Mouse (Mus musculus) heart, postnatal 0 days (tissue): ENCODE measurements around the gene Zfp800. TPM values are rescaled to one million over a fixed set of nuclear protein-coding genes. Genes with fewer than 3 reads are reported as not detected.
A peak's percentile ranks its signal among the peaks of the same experiment; 100 is the strongest.

ENCODE experiments used
- ATAC-seq: fragments of 200-750 bp; cut with Nextera tagmentation; 2 replicates; pipeline ENCODE4 v1.8.0; 2017; ENCODE audit warnings: low read depth, moderate number of reproducible peaks, moderate library complexity; ENCODE audit not compliant: insufficient read depth
- DNase-seq: peaks from one replicate; pipeline ENCODE4 v3.0.0-alpha.2; 2016; ENCODE audit warnings: low spot score
- H3K27ac ChIP-seq: fragments of 300-500 bp; sonication (generic); 2 replicates; pipeline ENCODE4 v1.5.1; 2014; ENCODE audit warnings: low read depth, mild to moderate bottlenecking
- H3K27me3 ChIP-seq: fragments of 300-500 bp; sonication (generic); 2 replicates; pipeline ENCODE4 v1.6.1; 2014; ENCODE audit warnings: low read length, mixed read lengths; ENCODE audit not compliant: control insufficient read depth, insufficient read depth
- H3K36me3 ChIP-seq: fragments of 300-500 bp; sonication (generic); replicated peaks from 2 replicates; pipeline ENCODE4 v1.6.1; 2014; ENCODE audit warnings: low read length, mixed read lengths; ENCODE audit not compliant: control insufficient read depth, insufficient read depth
- H3K4me1 ChIP-seq: fragments of 300-500 bp; sonication (generic); 2 replicates; pipeline ENCODE4 v1.6.1; 2014; ENCODE audit warnings: antibody characterized with exemption; ENCODE audit not compliant: control insufficient read depth, insufficient read depth
- H3K4me2 ChIP-seq: fragments of 300-500 bp; sonication (generic); 2 replicates; pipeline ENCODE4 v1.6.1; 2014; ENCODE audit warnings: low read depth, mild to moderate bottlenecking, low read length, moderate library complexity
- H3K4me3 ChIP-seq: fragments of 300-500 bp; sonication (generic); 2 replicates; pipeline ENCODE4 v1.5.1; 2014; ENCODE audit warnings: low read depth, low read length
- H3K9ac ChIP-seq: fragments of 300-500 bp; sonication (generic); replicated peaks from 2 replicates; pipeline ENCODE4 v1.6.1; 2014; ENCODE audit warnings: low read depth, low read length, mixed read lengths
- H3K9me3 ChIP-seq: fragments of 300-500 bp; sonication (generic); replicated peaks from 2 replicates; pipeline ENCODE4 v1.6.1; 2016; ENCODE audit warnings: low read length; ENCODE audit not compliant: control insufficient read depth
- CTCF ChIP-seq: IDR thresholded peaks from 2 replicates; pipeline ENCODE4 v1.5.1; 2016; ENCODE audit warnings: antibody characterized with exemption, control low read depth, low read depth
- EP300 ChIP-seq: IDR thresholded peaks from 2 replicates; pipeline ENCODE4 v1.6.1; 2016; ENCODE audit warnings: antibody characterized with exemption, low read depth
- WGBS: fragments of 180-500 bp; shearing (Covaris S2); extraction: QIAGEN DNeasy Blood & Tissue Kit; methylation state at CpG from one replicate; pipeline ENCODE4 v1.1.7; 2014; 5-methylcytosine and 5-hydroxymethylcytosine counted together
- polyA plus RNA-seq: library from polyadenylated mRNA; unstranded; fragments of >200 nt; fragmentation: Nextera tagmentation; extraction: Ambion mirVana; gene quantifications from 2 replicates; pipeline ENCODE4 v1.2.1, GENCODE M21; 2015
- total RNA-seq: library from RNA; depleted of rRNA; stranded (reverse); fragments of >200 nt; gene quantifications from 2 replicates; pipeline ENCODE4 v1.2.3, GENCODE M21; 2014; ENCODE audit warnings: low replicate concordance

Gene Zfp800
- total and polyA plus RNA-seq, 2 experiments from 2014 or later = 11.0 to 18.6 TPM

GRCm38 (mm10) chr6:28339410-28339809, 58.4 kb downstream of the Zfp800 start:
- Histone ChIP-seq H3K9ac (no peak overlapping the region), H3K9me3 (no peaks in the 10 kb centered on the region), H3K36me3 (no peaks in the 10 kb centered on the region), H3K4me3 (no peak overlapping the region), H3K27ac (no peak overlapping the region), H3K4me2 (no peak overlapping the region), H3K27me3 (no peaks in the 10 kb centered on the region), H3K4me1 (no peaks in the 10 kb centered on the region)
- WGBS = 78% methylated on average over 5 of the region's 5 CpGs
- no peak for DNase-seq
- TF ChIP-seq EP300 (no peak), CTCF (peak; percentile 32)
- ATAC-seq = no peak

- H3K9ac ChIP-seq = no peak overlapping the region
- no peaks in the 10 kb centered on the region for H3K36me3 ChIP-seq
- H3K9me3 ChIP-seq = no peaks in the 10 kb centered on the region
- no peak for DNase-seq
- no peaks in the 10 kb centered on the region for H3K27me3 ChIP-seq
- H3K4me3 ChIP-seq = no peak overlapping the region
- H3K27ac ChIP-seq = no peak overlapping the region
- TF ChIP-seq EP300 = no peak
- TF ChIP-seq CTCF = no peak
- H3K4me1 ChIP-seq = no peaks in the 10 kb centered on the region
- 79% methylated on average over 5 of the region's 5 CpGs for WGBS
- no peak for ATAC-seq
- no peak overlapping the region for H3K4me2 ChIP-seq
These were observed 64.1 kb downstream of the Zfp800 start for GRCm38 (mm10) chr6:28333696-28334095.

- DNase-seq (no peak), ATAC-seq (no peak)
- Histone ChIP-seq H3K27me3 (no peaks in the 10 kb centered on the region), H3K36me3 (no peaks in the 10 kb centered on the region), H3K4me3 (no peak overlapping the region), H3K27ac (no peak overlapping the region), H3K9ac (no peak overlapping the region), H3K9me3 (no peaks in the 10 kb centered on the region), H3K4me2 (no peak overlapping the region), H3K4me1 (no peaks in the 10 kb centered on the region)
- WGBS = 86% methylated on average over 3 of the region's 3 CpGs
- no peak for TF ChIP-seq EP300
- no peak for TF ChIP-seq CTCF
These were observed 65.3 kb downstream of the Zfp800 start for GRCm38 (mm10) chr6:28332546-28332945.

GRCm38 (mm10) chr6:28329815-28330214, 68.0 kb downstream of the Zfp800 start:
- H3K9me3 ChIP-seq = no peaks in the 10 kb centered on the region
- no peak overlapping the region for H3K27ac ChIP-seq
- H3K4me3 ChIP-seq = no peak overlapping the region
- H3K4me2 ChIP-seq = no peak overlapping the region
- TF ChIP-seq CTCF = no peak
- TF ChIP-seq EP300 = no peak
- 55% methylated on average over 6 of the region's 6 CpGs for WGBS
- no peak for ATAC-seq
- no peak for DNase-seq
- H3K9ac ChIP-seq = no peak overlapping the region
- H3K4me1 ChIP-seq = no peaks in the 10 kb centered on the region
- no peaks in the 10 kb centered on the region for H3K27me3 ChIP-seq
- no peaks in the 10 kb centered on the region for H3K36me3 ChIP-seq

- Histone ChIP-seq H3K4me1 (no peaks in the 10 kb centered on the region), H3K4me2 (no peak overlapping the region), H3K4me3 (no peak overlapping the region), H3K9me3 (no peaks in the 10 kb centered on the region), H3K36me3 (no peaks in the 10 kb centered on the region), H3K27ac (no peak overlapping the region), H3K27me3 (no peaks in the 10 kb centered on the region), H3K9ac (no peak overlapping the region)
- DNase-seq (no peak), ATAC-seq (no peak)
- 61% methylated on average over 10 of the region's 10 CpGs for WGBS
- no peak for TF ChIP-seq EP300
- no peak for TF ChIP-seq CTCF
These were observed 68.7 kb downstream of the Zfp800 start for GRCm38 (mm10) chr6:28329002-28329596.

GRCm38 (mm10) chr6:28326720-28327119, 71.1 kb downstream of the Zfp800 start:
- Histone ChIP-seq H3K4me1 (no peaks in the 10 kb centered on the region), H3K27ac (no peak overlapping the region), H3K9me3 (no peaks in the 10 kb centered on the region), H3K9ac (no peak overlapping the region), H3K36me3 (no peaks in the 10 kb centered on the region), H3K4me3 (no peak overlapping the region), H3K27me3 (no peaks in the 10 kb centered on the region), H3K4me2 (no peak overlapping the region)
- TF ChIP-seq EP300 = no peak
- no peak for TF ChIP-seq CTCF
- no peak for ATAC-seq
- DNase-seq = no peak
- 74% methylated on average over 3 of the region's 3 CpGs for WGBS
